Mouse (Mus musculus) midbrain, embryonic 14.5 days (tissue): ENCODE data around the gene Maml1. TPM values are rescaled to one million over a fixed set of nuclear protein-coding genes. Genes with fewer than 3 reads are reported as not detected.

ENCODE experiments used
- microRNA-seq: library from miRNA; unstranded; fragments of <30 nt; microRNA quantifications from one replicate; pipeline ENCODE4, GENCODE M21; 2016
- polyA plus RNA-seq: library from polyadenylated mRNA; unstranded; fragments of >200 nt; fragmentation: Nextera tagmentation; extraction: Ambion mirVana; gene quantifications from 2 replicates; pipeline ENCODE4 v1.2.1, GENCODE M21; 2014

Maml1 gene
- polyA plus RNA-seq, 1 experiment from 2014 or later: 5.6 TPM

Small RNAs within 50 kb of the gene (microRNA-seq; reads per million reads assigned to microRNA genes)
- gene Mir6919: 1.0 reads per million

Other genes starting within 250 kb of the Maml1 start
- gene Tbc1d9b, start 160.9 kb downstream of the Maml1 start, polyA plus RNA-seq: 26.1 and 35.4 TPM in 2 replicates
- 37.0 and 38.8 TPM in 2 replicates for gene Mrnip, start 117.9 kb downstream of the Maml1 start, polyA plus RNA-seq
- gene Sqstm1, start 81.5 kb downstream of the Maml1 start, polyA plus RNA-seq: 293 and 312 TPM in 2 replicates
- 41.3 and 59.6 TPM in 2 replicates for gene Mgat4b, start 81.4 kb downstream of the Maml1 start, polyA plus RNA-seq
- gene Ltc4s, start 53.7 kb downstream of the Maml1 start, polyA plus RNA-seq: 1.0 and 2.5 TPM in 2 replicates
- 181 and 232 TPM in 2 replicates for gene Canx, start 33.4 kb upstream of the Maml1 start, polyA plus RNA-seq
- 0.32 and 0.77 TPM in 2 replicates for gene Cby3, start 62.2 kb upstream of the Maml1 start, polyA plus RNA-seq
- gene Hnrnph1, start 84.7 kb upstream of the Maml1 start, polyA plus RNA-seq: 539 and 584 TPM in 2 replicates
- gene Rufy1, start 138.8 kb upstream of the Maml1 start, polyA plus RNA-seq: 25.0 and 31.6 TPM in 2 replicates